Mouse (Mus musculus): ENCODE measurements around the gene Cela3b.

- TF ChIP-seq CTCF (IDR thresholded peaks at IDR 0.05; ENCODE audit: control insufficient read depth, insufficient read depth, insufficient read length) (no peak), FOSL1 (IDR thresholded peaks at IDR 0.05; ENCODE audit: insufficient read depth, low read length, poor library complexity, severe bottlenecking) (no peak), CEBPB (IDR thresholded peaks at IDR 0.05; ENCODE audit: low read depth) (no peak), USF1 (IDR thresholded peaks at IDR 0.05; ENCODE audit: low read depth) (no peak), MYOG (IDR thresholded peaks at IDR 0.05; ENCODE audit: control insufficient read depth, extremely low read depth, insufficient read length) (no peak)
Observed at GRCm38 (mm10) chr4:137467525-137467924, 37.2 kb upstream of the Cela3b start.
